Mouse (Mus musculus) testis, adult 2 months (tissue): ENCODE data around the gene Abcg5. TPM values are rescaled to one million over a fixed set of nuclear protein-coding genes. Genes with fewer than 3 reads are reported as not detected.

Experiments
- H3K27ac ChIP-seq: fragments of 200-500 bp; 2 replicates; pipeline ENCODE4 v1.5.1; 2012; ENCODE audit warnings: low read depth, low read length; ENCODE audit not compliant: control insufficient read depth, insufficient read depth
- H3K27me3 ChIP-seq: fragments of 200-500 bp; 2 replicates; pipeline ENCODE4 v1.6.1; 2012; ENCODE audit warnings: mild to moderate bottlenecking, low read length, moderate library complexity; ENCODE audit not compliant: control insufficient read depth, insufficient read depth
- H3K36me3 ChIP-seq: fragments of 200-500 bp; 2 replicates; pipeline ENCODE4 v1.6.1; 2012; ENCODE audit warnings: mild to moderate bottlenecking, low read length; ENCODE audit not compliant: control insufficient read depth, insufficient read depth
- H3K4me1 ChIP-seq: fragments of 200-500 bp; 2 replicates; pipeline ENCODE4 v1.6.1; 2012; ENCODE audit warnings: low read length; ENCODE audit not compliant: control insufficient read depth, insufficient read depth
- H3K4me3 ChIP-seq: fragments of 200-500 bp; 2 replicates; pipeline ENCODE4 v1.5.1; 2012; ENCODE audit warnings: low read depth, mild to moderate bottlenecking, low read length, moderate library complexity, mixed read lengths; ENCODE audit not compliant: control insufficient read depth
- CTCF ChIP-seq: fragments of 200-500 bp; IDR thresholded peaks from 2 replicates; pipeline ENCODE4 v1.5.1; 2012; ENCODE audit warnings: low read depth, mild to moderate bottlenecking, inconsistent platforms, low read length, moderate library complexity; ENCODE audit not compliant: control insufficient read depth, insufficient read depth, insufficient replicate concordance
- POLR2A ChIP-seq: fragments of 200-500 bp; IDR thresholded peaks from 2 replicates; pipeline ENCODE4 v1.6.1; 2012; ENCODE audit warnings: low read depth, mild to moderate bottlenecking, inconsistent platforms, low read length, moderate library complexity; ENCODE audit not compliant: control insufficient read depth
- polyA plus RNA-seq: library from polyadenylated mRNA; depleted of rRNA; stranded (reverse); fragments of >200 nt; gene quantifications from 2 replicates; pipeline ENCODE4 v1.2.3, GENCODE M21; 2012; rRNA removed

Gene Abcg5
- polyA plus RNA-seq, 1 experiment = 0.40 TPM

- H3K4me3 ChIP-seq = no peak overlapping the region
- H3K36me3 ChIP-seq = no peaks in the 10 kb centered on the region
- TF ChIP-seq CTCF (no peak), POLR2A (no peak)
Observed at GRCm38 (mm10) chr17:84608606-84609005, 74.2 kb downstream of the Abcg5 start.

More at GRCm38 (mm10) chr17:84608606-84609005, 74.2 kb downstream of the Abcg5 start:
- H3K4me1 ChIP-seq = peaks cover 4% of the 10 kb centered on the region
- peak overlapping the region; percentile 54 for H3K27ac ChIP-seq
- no peaks in the 10 kb centered on the region for H3K27me3 ChIP-seq

Other genes starting within 250 kb of the Abcg5 start
- gene Thada, start 216.8 kb downstream of the Abcg5 start, polyA plus RNA-seq = 15.4 and 15.8 TPM in 2 replicates
- 26.5 and 28.5 TPM in 2 replicates for gene Plekhh2, start 171.1 kb downstream of the Abcg5 start, polyA plus RNA-seq
- 15.8 and 21.6 TPM in 2 replicates for gene Dync2li1, start 56.5 kb downstream of the Abcg5 start, polyA plus RNA-seq
- gene Abcg8, start 6.7 kb downstream of the Abcg5 start, polyA plus RNA-seq = 4.3 and 4.6 TPM in 2 replicates
- gene Lrpprc, start 107.8 kb upstream of the Abcg5 start, polyA plus RNA-seq = 8.0 and 11.2 TPM in 2 replicates